Mouse (Mus musculus) kidney, embryonic 16.5 days (tissue): ENCODE results near the gene Gm14391. TPM values are rescaled to one million over a fixed set of nuclear protein-coding genes. Genes with fewer than 3 reads are reported as not detected.
"Not testable (repeated sequence)": the region's sequence is repeated elsewhere in the genome, so short reads cannot be mapped to it uniquely, and the experiment has no call there.

Experiments
- ATAC-seq: fragments of 200-750 bp; cut with Nextera tagmentation; 2 replicates; pipeline ENCODE4 v1.8.0; 2017; ENCODE audit warnings: moderate TSS enrichment; ENCODE audit not compliant: low FRiP score, low TSS enrichment
- H3K27ac ChIP-seq: fragments of 300-500 bp; sonication (generic); 2 replicates; pipeline ENCODE4 v1.5.1; 2014; ENCODE audit warnings: low read length
- H3K27me3 ChIP-seq: fragments of 300-500 bp; sonication (generic); 2 replicates; pipeline ENCODE4 v1.6.1; 2014; ENCODE audit warnings: low read length, control low read depth, mixed read lengths; ENCODE audit not compliant: insufficient read depth
- H3K36me3 ChIP-seq: fragments of 300-500 bp; sonication (generic); 2 replicates; pipeline ENCODE4 v1.6.1; 2014; ENCODE audit warnings: low read length, control low read depth, mixed read lengths; ENCODE audit not compliant: insufficient read depth
- H3K4me1 ChIP-seq: fragments of 300-500 bp; sonication (generic); 2 replicates; pipeline ENCODE4 v1.6.1; 2014; ENCODE audit warnings: low read length, control low read depth, mixed read lengths; ENCODE audit not compliant: insufficient read depth
- H3K4me2 ChIP-seq: fragments of 300-500 bp; sonication (generic); replicated peaks from 2 replicates; pipeline ENCODE4 v1.6.1; 2014; ENCODE audit warnings: low read depth, low read length
- H3K4me3 ChIP-seq: fragments of 300-500 bp; sonication (generic); 2 replicates; pipeline ENCODE4 v1.5.1; 2014; ENCODE audit warnings: mild to moderate bottlenecking, low read length
- H3K9ac ChIP-seq: fragments of 300-500 bp; sonication (generic); replicated peaks from 2 replicates; pipeline ENCODE4 v1.6.1; 2014; ENCODE audit warnings: low read length
- H3K9me3 ChIP-seq: fragments of 300-500 bp; sonication (generic); 2 replicates; pipeline ENCODE4 v1.6.1; 2016; ENCODE audit warnings: low read length, control low read depth
- WGBS: fragments of 180-500 bp; shearing (Covaris S2); extraction: QIAGEN DNeasy Blood & Tissue Kit; methylation state at CpG from one replicate; pipeline ENCODE4 v1.1.7; 2014; 5-methylcytosine and 5-hydroxymethylcytosine counted together
- polyA plus RNA-seq: library from polyadenylated mRNA; unstranded; fragments of >200 nt; fragmentation: Nextera tagmentation; extraction: Ambion mirVana; gene quantifications from 2 replicates; pipeline ENCODE4 v1.2.1, GENCODE M21; 2015

Gm14391 gene
- polyA plus RNA-seq, 1 experiment from 2014 or later: 5.6 TPM

GRCm38 (mm10) chr2:175158642-175159041, 48.1 kb downstream of the Gm14391 start:
- 90% methylated on average over 3 of the region's 3 CpGs for WGBS

GRCm38 (mm10) chr2:175156696-175157095, 50.0 kb downstream of the Gm14391 start:
- Histone ChIP-seq H3K4me1 (no peaks in the 10 kb centered on the region), H3K4me2 (no peak overlapping the region), H3K9me3 (peaks cover 22% of the 10 kb centered on the region), H3K36me3 (no peaks in the 10 kb centered on the region), H3K4me3 (no peak overlapping the region), H3K9ac (no peak overlapping the region), H3K27me3 (no peaks in the 10 kb centered on the region), H3K27ac (no peak overlapping the region)
- ATAC-seq: no peak
- WGBS: 91% methylated on average over 13 of the region's 13 CpGs

More at GRCm38 (mm10) chr2:175158642-175159041, 48.1 kb downstream of the Gm14391 start:
- no peaks in the 10 kb centered on the region for H3K27me3 ChIP-seq
- ATAC-seq: no peak
- no peak overlapping the region for H3K9ac ChIP-seq
- no peaks in the 10 kb centered on the region for H3K4me1 ChIP-seq
- no peak overlapping the region for H3K4me2 ChIP-seq
- no peak overlapping the region for H3K27ac ChIP-seq
- H3K4me3 ChIP-seq: no peak overlapping the region
- no peaks in the 10 kb centered on the region for H3K36me3 ChIP-seq
- H3K9me3 ChIP-seq: peaks cover 22% of the 10 kb centered on the region

- H3K4me1 ChIP-seq, H3K27me3 ChIP-seq, H3K27ac ChIP-seq, H3K9me3 ChIP-seq, H3K36me3 ChIP-seq, ATAC-seq: not testable (repeated sequence)
- Histone ChIP-seq H3K9ac (peak within 1 kb of the TSS; percentile 48; the same call in 1 of the 2 replicates), H3K4me2 (peak within 1 kb of the TSS; percentile 38), H3K4me3 (peak within 1 kb of the TSS; percentile 50)
- WGBS: 0% methylated on average over 1 of the region's 2 CpGs
Observed at GRCm38 (mm10) chr2:175141993-175142295, 64.8 kb downstream of the Gm14391 start, which contains the start of gene Gm14399. TSS of gene Gm14399 (minus strand) at chr2:175142012.

- peak overlapping the region; percentile 38 for H3K4me2 ChIP-seq
- ATAC-seq, H3K27me3 ChIP-seq, H3K27ac ChIP-seq, H3K9me3 ChIP-seq, H3K4me1 ChIP-seq, H3K36me3 ChIP-seq: not testable (repeated sequence)
- H3K4me3 ChIP-seq: peak overlapping the region; percentile 50
- WGBS: 4% methylated on average over 23 of the region's 25 CpGs
- H3K9ac ChIP-seq: peak overlapping the region; percentile 48; the same call in 1 of the 2 replicates
Observed at GRCm38 (mm10) chr2:175141118-175141992, 65.4 kb downstream of the Gm14391 start.

Other genes with a start within 250 kb of the Gm14391 start
- gene Gm14444, start 196.7 kb downstream of the Gm14391 start, polyA plus RNA-seq: not detected in 2 replicates
- 0.77 TPM in 1 of 2 replicates, not detected in the other for gene Gm14393, start 139.1 kb downstream of the Gm14391 start, polyA plus RNA-seq
- 7.3 and 10.7 TPM in 2 replicates for gene Gm14399, start 64.9 kb downstream of the Gm14391 start, polyA plus RNA-seq
- gene Gm14443, start 31.0 kb downstream of the Gm14391 start, polyA plus RNA-seq: 0.63 and 1.2 TPM in 2 replicates
- 4.7 and 5.2 TPM in 2 replicates for gene Gm14440, start 68.2 kb upstream of the Gm14391 start, polyA plus RNA-seq
- gene Gm4631, start 131.3 kb upstream of the Gm14391 start, polyA plus RNA-seq: 19.7 and 21.8 TPM in 2 replicates
- 6.1 and 6.7 TPM in 2 replicates for gene Zfp968, start 165.5 kb upstream of the Gm14391 start, polyA plus RNA-seq
- 9.9 and 21.1 TPM in 2 replicates for gene Gm4724, start 228.9 kb upstream of the Gm14391 start, polyA plus RNA-seq